Mouse (Mus musculus) hindbrain, embryonic 13.5 days (tissue): Measurements from ENCODE around the gene Tmem254b. TPM values are rescaled to one million over a fixed set of nuclear protein-coding genes. Genes with fewer than 3 reads are reported as not detected.
"Not testable (repeated sequence)": the region's sequence is repeated elsewhere in the genome, so short reads cannot be mapped to it uniquely, and the experiment has no call there.

Experiments used
- ATAC-seq: fragments of 200-750 bp; cut with Nextera tagmentation; 2 replicates; pipeline ENCODE4 v1.8.0; 2017; ENCODE audit warnings: moderate TSS enrichment; ENCODE audit not compliant: low FRiP score
- H3K27ac ChIP-seq: fragments of 300-500 bp; sonication (generic); 2 replicates; pipeline ENCODE4 v1.5.1; 2015; ENCODE audit warnings: inconsistent platforms, mild to moderate bottlenecking, moderate library complexity
- H3K27me3 ChIP-seq: fragments of 300-500 bp; sonication (generic); 2 replicates; pipeline ENCODE4 v1.6.1; 2015; ENCODE audit warnings: mild to moderate bottlenecking, inconsistent platforms
- H3K36me3 ChIP-seq: fragments of 300-500 bp; sonication (generic); 2 replicates; pipeline ENCODE4 v1.6.1; 2015; ENCODE audit warnings: mild to moderate bottlenecking, inconsistent platforms
- H3K4me1 ChIP-seq: fragments of 300-500 bp; sonication (generic); replicated peaks from 2 replicates; pipeline ENCODE4 v1.6.1; 2015; ENCODE audit warnings: inconsistent platforms
- H3K4me2 ChIP-seq: fragments of 300-500 bp; sonication (generic); 2 replicates; pipeline ENCODE4 v1.6.1; 2015; ENCODE audit warnings: inconsistent platforms, mild to moderate bottlenecking, moderate library complexity
- H3K4me3 ChIP-seq: fragments of 300-500 bp; sonication (generic); 2 replicates; pipeline ENCODE4 v1.5.1; 2015; ENCODE audit warnings: mild to moderate bottlenecking, inconsistent platforms
- H3K9ac ChIP-seq: fragments of 300-500 bp; sonication (generic); 2 replicates; pipeline ENCODE4 v1.6.1; 2015; ENCODE audit warnings: mild to moderate bottlenecking, inconsistent platforms
- H3K9me3 ChIP-seq: fragments of 300-500 bp; sonication (generic); 2 replicates; pipeline ENCODE4 v1.6.1; 2016; ENCODE audit warnings: inconsistent platforms
- WGBS: fragments of 180-500 bp; shearing (Covaris S2); methylation state at CpG from one replicate; pipeline ENCODE4 v1.1.7; 2015; 5-methylcytosine and 5-hydroxymethylcytosine counted together
- polyA plus RNA-seq: library from polyadenylated mRNA; unstranded; fragments of >200 nt; fragmentation: Nextera tagmentation; extraction: Ambion mirVana; gene quantifications from 2 replicates; pipeline ENCODE4 v1.2.1, GENCODE M21; 2015

The Tmem254b gene
- polyA plus RNA-seq, 1 experiment from 2014 or later = 30.8 TPM

- WGBS = no CpG with 5 or more reads among the region's 9 CpGs
- not testable (repeated sequence) for H3K27ac ChIP-seq, H3K4me1 ChIP-seq, H3K4me2 ChIP-seq, H3K36me3 ChIP-seq, H3K9ac ChIP-seq, H3K27me3 ChIP-seq, H3K4me3 ChIP-seq, H3K9me3 ChIP-seq, ATAC-seq
Observed at GRCm38 (mm10) chr14:26161156-26161555, 45.7 kb downstream of the Tmem254b start.

GRCm38 (mm10) chr14:26156032-26156431, 50.8 kb downstream of the Tmem254b start:
- WGBS = no CpG with 5 or more reads among the region's 7 CpGs
- not testable (repeated sequence) for H3K27ac ChIP-seq, H3K9ac ChIP-seq, H3K4me3 ChIP-seq, H3K4me2 ChIP-seq, H3K36me3 ChIP-seq, H3K9me3 ChIP-seq, ATAC-seq, H3K27me3 ChIP-seq, H3K4me1 ChIP-seq

Other genes with a start within 250 kb of the Tmem254b start
- gene Duxbl1, start 228.5 kb downstream of the Tmem254b start, polyA plus RNA-seq = 4.9 and 5.7 TPM in 2 replicates
- gene Gm9780, start 164.3 kb downstream of the Tmem254b start, polyA plus RNA-seq = 2.9 and 4.7 TPM in 2 replicates
- gene Tmem254c, start 139.7 kb downstream of the Tmem254b start, polyA plus RNA-seq = 17.8 and 29.5 TPM in 2 replicates
- not detected in 2 replicates for gene Cphx2, start 125.5 kb downstream of the Tmem254b start, polyA plus RNA-seq
- gene Cphx3, start 124.7 kb downstream of the Tmem254b start, polyA plus RNA-seq = not detected in 2 replicates
- gene Duxbl2, start 88.7 kb downstream of the Tmem254b start, polyA plus RNA-seq = 1.5 TPM in 1 of 2 replicates, not detected in the other
- gene Plac9b, start 24.6 kb downstream of the Tmem254b start, polyA plus RNA-seq = 4.9 and 8.4 TPM in 2 replicates
- gene Duxbl3, start 50.9 kb upstream of the Tmem254b start, polyA plus RNA-seq = 1.9 and 5.8 TPM in 2 replicates